Mouse (Mus musculus): ENCODE measurements around the gene Apeh. TPM values are rescaled to one million over a fixed set of nuclear protein-coding genes. Genes with fewer than 3 reads are reported as not detected.

Gene Apeh
- polyA plus RNA-seq, 1 experiment from 2014 or later = 54.3 TPM

GRCm38 (mm10) chr9:108095949-108096712 lies 1.7 kb upstream of the Apeh start:
- no peak for DNase-seq (ENCODE audit: low spot score)
- Histone ChIP-seq H3K36me3 (ENCODE audit: control insufficient read depth, insufficient read depth, low read length) (no peaks in the 10 kb centered on the region), H3K9ac (ENCODE audit: low read depth, low read length) (no peak overlapping the region), H3K27me3 (ENCODE audit: control insufficient read depth, insufficient read depth, low read length) (no peaks in the 10 kb centered on the region), H3K4me1 (replicated peaks; ENCODE audit: control insufficient read depth, insufficient read depth, low read length) (peaks cover 2% of the 10 kb centered on the region; the same call in 1 of the 2 replicates), H3K4me2 (replicated peaks; ENCODE audit: low read depth, low read length) (0 out of 2 replicates have a peak overlapping the region, but pooled peaks have one; percentile 11), H3K9me3 (ENCODE audit: control insufficient read depth, low read length) (no peaks in the 10 kb centered on the region), H3K27ac (ENCODE audit: low read depth, low read length) (no peak overlapping the region), H3K4me3 (ENCODE audit: low read depth, low read length) (no peak overlapping the region)
- WGBS = 65% methylated on average over 10 of the region's 10 CpGs
- no peak for ATAC-seq (ENCODE audit: low FRiP score)

GRCm38 (mm10) chr9:108095518-108095917 lies 1.1 kb upstream of the Apeh start:
- H3K4me3 ChIP-seq (ENCODE audit: low read depth, low read length) = peak overlapping the region; percentile 77
- peak overlapping the region; percentile 32; the same call in 1 of the 2 replicates for H3K9ac ChIP-seq (ENCODE audit: low read depth, low read length)
- H3K4me2 ChIP-seq (replicated peaks; ENCODE audit: low read depth, low read length) = peak overlapping the region; percentile 90
- H3K4me1 ChIP-seq (replicated peaks; ENCODE audit: control insufficient read depth, insufficient read depth, low read length) = peaks cover 2% of the 10 kb centered on the region; the same call in 1 of the 2 replicates
- peak; percentile 81 for DNase-seq (ENCODE audit: low spot score)
- no peaks in the 10 kb centered on the region for H3K9me3 ChIP-seq (ENCODE audit: control insufficient read depth, low read length)
- no peak for ATAC-seq (ENCODE audit: low FRiP score)
- no peak overlapping the region for H3K27ac ChIP-seq (ENCODE audit: low read depth, low read length)
- no peaks in the 10 kb centered on the region for H3K27me3 ChIP-seq (ENCODE audit: control insufficient read depth, insufficient read depth, low read length)
- 14% methylated on average over 3 of the region's 3 CpGs for WGBS
- 0 out of 2 replicates have a peak, but pooled peaks cover 2% of the 10 kb centered on the region for H3K36me3 ChIP-seq (ENCODE audit: control insufficient read depth, insufficient read depth, low read length)

GRCm38 (mm10) chr9:108094998-108095411 lies 599 bp upstream of the Apeh start:
- peak; percentile 46 for DNase-seq (ENCODE audit: low spot score)
- H3K9ac ChIP-seq (ENCODE audit: low read depth, low read length) = peak overlapping the region; percentile 80; the same call in 1 of the 2 replicates
- no peak; the same call in none of the 2 replicates for ATAC-seq (ENCODE audit: low FRiP score)
- 0 out of 2 replicates have a peak, but pooled peaks cover 5% of the 10 kb centered on the region for H3K36me3 ChIP-seq (ENCODE audit: control insufficient read depth, insufficient read depth, low read length)
- peak overlapping the region; percentile 90 for H3K4me2 ChIP-seq (replicated peaks; ENCODE audit: low read depth, low read length)
- H3K4me3 ChIP-seq (ENCODE audit: low read depth, low read length) = peak overlapping the region; percentile 77
- H3K4me1 ChIP-seq (replicated peaks; ENCODE audit: control insufficient read depth, insufficient read depth, low read length) = peaks cover 2% of the 10 kb centered on the region; the same call in 1 of the 2 replicates
- peak overlapping the region; percentile 47; the same call in 1 of the 2 replicates for H3K27ac ChIP-seq (ENCODE audit: low read depth, low read length)
- H3K9me3 ChIP-seq (ENCODE audit: control insufficient read depth, low read length) = no peaks in the 10 kb centered on the region
- H3K27me3 ChIP-seq (ENCODE audit: control insufficient read depth, insufficient read depth, low read length) = no peaks in the 10 kb centered on the region
- WGBS = 0% methylated on average over 16 of the region's 16 CpGs

GRCm38 (mm10) chr9:108093586-108093985 lies 820 bp downstream of the Apeh start:
- Histone ChIP-seq H3K9ac (ENCODE audit: low read depth, low read length) (peak overlapping the region; percentile 80), H3K4me2 (replicated peaks; ENCODE audit: low read depth, low read length) (peak overlapping the region; percentile 90), H3K27ac (ENCODE audit: low read depth, low read length) (no peak overlapping the region), H3K9me3 (ENCODE audit: control insufficient read depth, low read length) (no peaks in the 10 kb centered on the region), H3K4me3 (ENCODE audit: low read depth, low read length) (peak overlapping the region; percentile 77), H3K27me3 (ENCODE audit: control insufficient read depth, insufficient read depth, low read length) (no peaks in the 10 kb centered on the region), H3K4me1 (replicated peaks; ENCODE audit: control insufficient read depth, insufficient read depth, low read length) (peaks cover 2% of the 10 kb centered on the region; the same call in 1 of the 2 replicates), H3K36me3 (ENCODE audit: control insufficient read depth, insufficient read depth, low read length) (peaks cover 5% of the 10 kb centered on the region; the same call in 1 of the 2 replicates)
- DNase-seq (ENCODE audit: low spot score) (no peak), ATAC-seq (ENCODE audit: low FRiP score) (no peak)
- 74% methylated on average over 10 of the region's 10 CpGs for WGBS

- 98% methylated on average over 7 of the region's 7 CpGs for whole genome bisulfite sequencing
- H3K27ac ChIP-seq (ENCODE audit: low read depth, low read length) = no peak overlapping the region
- ATAC-seq (ENCODE audit: low FRiP score) (no peak), DNase-seq (ENCODE audit: low spot score) (no peak)
- peaks cover 2% of the 10 kb centered on the region; the same call in 1 of the 2 replicates for H3K4me1 ChIP-seq (replicated peaks; ENCODE audit: control insufficient read depth, insufficient read depth, low read length)
- H3K4me2 ChIP-seq (replicated peaks; ENCODE audit: low read depth, low read length) = no peak overlapping the region
- peaks cover 10% of the 10 kb centered on the region; the same call in 1 of the 2 replicates for H3K36me3 ChIP-seq (ENCODE audit: control insufficient read depth, insufficient read depth, low read length)
- H3K9me3 ChIP-seq (ENCODE audit: control insufficient read depth, low read length) = no peaks in the 10 kb centered on the region
- H3K27me3 ChIP-seq (ENCODE audit: control insufficient read depth, insufficient read depth, low read length) = no peaks in the 10 kb centered on the region
- no peak overlapping the region for H3K9ac ChIP-seq (ENCODE audit: low read depth, low read length)
- H3K4me3 ChIP-seq (ENCODE audit: low read depth, low read length) = no peak overlapping the region
Observed at GRCm38 (mm10) chr9:108090611-108091120, 3.7 kb downstream of the Apeh start.

- no peak overlapping the region for H3K27ac ChIP-seq (ENCODE audit: low read depth, low read length)
- no peak for DNase-seq (ENCODE audit: low spot score)
- peaks cover 22% of the 10 kb centered on the region for H3K27me3 ChIP-seq (ENCODE audit: control insufficient read depth, insufficient read depth, low read length)
- H3K4me1 ChIP-seq (replicated peaks; ENCODE audit: control insufficient read depth, insufficient read depth, low read length) = no peaks in the 10 kb centered on the region
- no peak overlapping the region for H3K9ac ChIP-seq (ENCODE audit: low read depth, low read length)
- ATAC-seq (ENCODE audit: low FRiP score) = no peak
- H3K4me3 ChIP-seq (ENCODE audit: low read depth, low read length) = no peak overlapping the region
- H3K36me3 ChIP-seq (ENCODE audit: control insufficient read depth, insufficient read depth, low read length) = peaks cover 11% of the 10 kb centered on the region
- H3K9me3 ChIP-seq (ENCODE audit: control insufficient read depth, low read length) = no peaks in the 10 kb centered on the region
- no peak overlapping the region for H3K4me2 ChIP-seq (replicated peaks; ENCODE audit: low read depth, low read length)
- 93% methylated on average over 4 of the region's 4 CpGs for WGBS
Observed at GRCm38 (mm10) chr9:108085261-108085660, 9.1 kb downstream of the Apeh start.

GRCm38 (mm10) chr9:108083561-108083960 lies 10.8 kb downstream of the Apeh start:
- 77% methylated on average over 6 of the region's 6 CpGs for WGBS
- Histone ChIP-seq H3K4me3 (ENCODE audit: low read depth, low read length) (no peak overlapping the region), H3K4me2 (replicated peaks; ENCODE audit: low read depth, low read length) (no peak overlapping the region), H3K36me3 (ENCODE audit: control insufficient read depth, insufficient read depth, low read length) (peaks cover 11% of the 10 kb centered on the region), H3K9me3 (ENCODE audit: control insufficient read depth, low read length) (no peaks in the 10 kb centered on the region), H3K27me3 (ENCODE audit: control insufficient read depth, insufficient read depth, low read length) (peaks cover 22% of the 10 kb centered on the region), H3K27ac (ENCODE audit: low read depth, low read length) (no peak overlapping the region), H3K9ac (ENCODE audit: low read depth, low read length) (no peak overlapping the region), H3K4me1 (replicated peaks; ENCODE audit: control insufficient read depth, insufficient read depth, low read length) (no peaks in the 10 kb centered on the region)
- ATAC-seq (ENCODE audit: low FRiP score) = no peak
- no peak for DNase-seq (ENCODE audit: low spot score)

GRCm38 (mm10) chr9:108082988-108083431 lies 11.4 kb downstream of the Apeh start, which contains the start of gene Rnf123:
Rnf123 (minus strand) TSS chr9:108083346.
- Histone ChIP-seq H3K4me1 (replicated peaks; ENCODE audit: control insufficient read depth, insufficient read depth, low read length) (peaks cover 3% of the 10 kb centered on the region; the same call in 1 of the 2 replicates), H3K4me3 (ENCODE audit: low read depth, low read length) (no peak within 1 kb of the TSS; the same call in 1 of the 2 replicates), H3K27me3 (ENCODE audit: control insufficient read depth, insufficient read depth, low read length) (peaks cover 22% of the 10 kb centered on the region), H3K36me3 (ENCODE audit: control insufficient read depth, insufficient read depth, low read length) (peaks cover 11% of the 10 kb centered on the region), H3K4me2 (replicated peaks; ENCODE audit: low read depth, low read length) (peak within 1 kb of the TSS; percentile 14), H3K9ac (ENCODE audit: low read depth, low read length) (no peak within 1 kb of the TSS), H3K9me3 (ENCODE audit: control insufficient read depth, low read length) (no peaks in the 10 kb centered on the region), H3K27ac (ENCODE audit: low read depth, low read length) (no peak within 1 kb of the TSS)
- ATAC-seq (ENCODE audit: low FRiP score) = no peak
- 37% methylated on average over 12 of the region's 12 CpGs for WGBS
- DNase-seq (ENCODE audit: low spot score) = no peak

All from hindbrain, embryonic 11.5 days (tissue).